Mouse (Mus musculus) cerebellum, adult 2 months (tissue): ENCODE results near the gene Prkaa2. TPM values are rescaled to one million over a fixed set of nuclear protein-coding genes. Genes with fewer than 3 reads are reported as not detected.
A peak's percentile ranks its signal among the peaks of the same experiment; 100 is the strongest.

Experiments used
- DNase-seq, 2 experiments: peaks; one replicate each; pipeline ENCODE4 v3.0.0; 2021
- H3K27ac ChIP-seq: fragments of 200-500 bp; 2 replicates; pipeline ENCODE4 v1.5.1; 2012; ENCODE audit warnings: low read length, control low read depth, inconsistent platforms; ENCODE audit not compliant: insufficient read depth
- H3K27me3 ChIP-seq: fragments of 200-500 bp; 2 replicates; pipeline ENCODE4 v1.6.1; 2012; ENCODE audit warnings: inconsistent platforms, mild to moderate bottlenecking, low read length, moderate library complexity; ENCODE audit not compliant: control insufficient read depth, insufficient read depth
- H3K4me1 ChIP-seq: fragments of 200-500 bp; 2 replicates; pipeline ENCODE4 v1.6.1; 2011; ENCODE audit warnings: low read length; ENCODE audit not compliant: control insufficient read depth, insufficient read depth
- H3K4me3 ChIP-seq: fragments of 200-500 bp; replicated peaks from 2 replicates; pipeline ENCODE3; 2011; ENCODE audit warnings: mild to moderate bottlenecking, low read depth, low read length, control low read depth; ENCODE audit not compliant: insufficient read depth
- CTCF ChIP-seq: fragments of 200-500 bp; IDR thresholded peaks from 2 replicates; pipeline ENCODE4 v1.5.1; 2011; ENCODE audit warnings: low read depth, mild to moderate bottlenecking, control low read depth, low read length, moderate library complexity, borderline replicate concordance; ENCODE audit not compliant: insufficient read depth
- POLR2A ChIP-seq: fragments of 200-500 bp; IDR thresholded peaks from 2 replicates; pipeline ENCODE4 v1.6.1; 2011; ENCODE audit warnings: low read length, control low read depth, borderline replicate concordance; ENCODE audit not compliant: insufficient read depth
- WGBS: fragments of 180-500 bp; shearing (Covaris S2); methylation state at CpG from one replicate; pipeline ENCODE4 v1.1.7; 2018; 5-methylcytosine and 5-hydroxymethylcytosine counted together
- polyA plus RNA-seq: library from polyadenylated mRNA; depleted of rRNA; stranded (reverse); fragments of >200 nt; gene quantifications from 2 replicates; pipeline ENCODE4 v1.2.3, GENCODE M21; 2012; rRNA removed

Prkaa2 gene
- polyA plus RNA-seq: 7.5 and 8.4 TPM in 2 replicates

GRCm38 (mm10) chr4:105109199-105109989 lies at the start of gene Prkaa2:
Gene Prkaa2, minus strand, starts transcription at chr4:105109890.
- TF ChIP-seq CTCF (no peak), POLR2A (no peak; the same call in 1 of the 2 replicates)
- DNase-seq: peak; percentile 81 to 86
- Histone ChIP-seq H3K27ac (peak within 1 kb of the TSS; percentile 68), H3K27me3 (no peaks in the 10 kb centered on the region), H3K4me1 (peaks cover 7% of the 10 kb centered on the region), H3K4me3 (peak within 1 kb of the TSS; percentile 89)
- WGBS: under 1% methylated on average over 79 of the region's 80 CpGs

GRCm38 (mm10) chr4:105159531-105159870 lies 49.8 kb upstream of the Prkaa2 start:
- WGBS: 53% methylated on average over 6 of the region's 6 CpGs
- no peak for DNase-seq
- TF ChIP-seq POLR2A: no peak
- no peak for TF ChIP-seq CTCF
- Histone ChIP-seq H3K27me3 (no peaks in the 10 kb centered on the region; the same call in 1 of the 2 replicates), H3K4me1 (no peaks in the 10 kb centered on the region), H3K4me3 (peak overlapping the region; percentile 22), H3K27ac (no peak overlapping the region)

- TF ChIP-seq CTCF: no peak
- no peak for TF ChIP-seq POLR2A
- Histone ChIP-seq H3K4me1 (no peaks in the 10 kb centered on the region), H3K27me3 (no peaks in the 10 kb centered on the region; the same call in 1 of the 2 replicates), H3K4me3 (peak overlapping the region; percentile 62), H3K27ac (no peak overlapping the region)
- 19% methylated on average over 18 of the region's 18 CpGs for WGBS
- no peak for DNase-seq
Observed at GRCm38 (mm10) chr4:105158651-105159530, 49.2 kb upstream of the Prkaa2 start.

GRCm38 (mm10) chr4:105158169-105158555 lies 48.5 kb upstream of the Prkaa2 start:
- peak overlapping the region; percentile 62 for H3K4me3 ChIP-seq
- TF ChIP-seq CTCF (no peak), POLR2A (no peak)
- H3K27ac ChIP-seq: no peak overlapping the region
- H3K27me3 ChIP-seq: no peaks in the 10 kb centered on the region; the same call in 1 of the 2 replicates
- no peaks in the 10 kb centered on the region for H3K4me1 ChIP-seq
- peak; percentile 49 to 60 for DNase-seq
- under 1% methylated on average over 26 of the region's 26 CpGs for WGBS

GRCm38 (mm10) chr4:105157276-105158168 lies 47.8 kb upstream of the Prkaa2 start, which contains the start of gene Plpp3:
Gene Plpp3, plus strand, starts transcription at chr4:105157347.
- WGBS: under 1% methylated on average over 76 of the region's 77 CpGs
- Histone ChIP-seq H3K27ac (no peak within 1 kb of the TSS), H3K4me1 (no peaks in the 10 kb centered on the region), H3K4me3 (peak within 1 kb of the TSS; percentile 62), H3K27me3 (no peaks in the 10 kb centered on the region; the same call in 1 of the 2 replicates)
- TF ChIP-seq POLR2A (peak; percentile 28; the same call in 1 of the 2 replicates), CTCF (no peak)
- DNase-seq: peak; percentile 55 to 58

- TF ChIP-seq POLR2A (no peak), CTCF (no peak)
Observed at GRCm38 (mm10) chr4:105156955-105157275, 47.2 kb upstream of the Prkaa2 start.

GRCm38 (mm10) chr4:105156281-105156680 lies 46.6 kb upstream of the Prkaa2 start:
- no peak overlapping the region for H3K27ac ChIP-seq
- DNase-seq: no peak
- no peak for TF ChIP-seq CTCF
- TF ChIP-seq POLR2A: no peak
- no peak overlapping the region for H3K4me3 ChIP-seq
- WGBS: 65% methylated on average over 7 of the region's 7 CpGs
- no peaks in the 10 kb centered on the region for H3K4me1 ChIP-seq
- H3K27me3 ChIP-seq: no peaks in the 10 kb centered on the region; the same call in 1 of the 2 replicates

More at GRCm38 (mm10) chr4:105156955-105157275, 47.2 kb upstream of the Prkaa2 start:
- H3K27ac ChIP-seq: no peak overlapping the region
- peak overlapping the region; percentile 62 for H3K4me3 ChIP-seq
- no peaks in the 10 kb centered on the region; the same call in 1 of the 2 replicates for H3K27me3 ChIP-seq
- H3K4me1 ChIP-seq: no peaks in the 10 kb centered on the region
- DNase-seq: no peak
- WGBS: 2% methylated on average over 4 of the region's 4 CpGs
